Mouse (Mus musculus) small intestine, adult 2 months (tissue): ENCODE results near the gene Slc4a1ap.

Experiments used
- CTCF ChIP-seq: fragments of 200-500 bp; IDR thresholded peaks from 2 replicates; pipeline ENCODE4 v1.5.1; 2012; ENCODE audit warnings: low read depth, mild to moderate bottlenecking, control low read depth, inconsistent platforms, low read length, moderate library complexity, mixed read lengths; ENCODE audit not compliant: insufficient replicate concordance, insufficient read length; ENCODE audit errors: extremely low read depth
- POLR2A ChIP-seq: fragments of 200-500 bp; IDR thresholded peaks from 2 replicates; pipeline ENCODE4 v1.6.1; 2012; ENCODE audit warnings: low read depth, mild to moderate bottlenecking, control low read depth, inconsistent platforms, low read length, moderate library complexity

DNA sequence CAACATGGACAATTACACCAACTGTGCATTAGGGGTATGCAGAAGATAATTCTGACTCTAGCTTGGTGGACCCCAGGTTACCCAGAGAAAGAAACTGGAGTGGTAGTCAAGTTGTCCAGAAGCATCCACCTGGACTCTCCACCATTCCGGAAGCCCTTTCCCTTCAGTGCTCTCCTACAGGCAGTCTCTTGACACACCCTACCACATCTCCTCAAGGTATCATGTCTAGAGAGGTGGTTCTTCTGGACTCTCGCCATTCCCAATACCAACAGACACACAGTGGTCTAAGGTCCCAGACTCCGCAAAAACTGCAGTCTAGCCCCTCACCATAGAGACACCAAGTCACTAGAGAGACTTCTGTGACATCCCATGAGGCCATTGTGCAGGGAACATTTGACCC is 41.4 kb upstream of the Slc4a1ap start, which contains the start of gene 4930548H24Rik:
- no peak for TF ChIP-seq CTCF
- TF ChIP-seq POLR2A: no peak
